Mouse (Mus musculus) liver, embryonic 16.5 days (tissue): Measurements from ENCODE around the gene Gins2. TPM values are rescaled to one million over a fixed set of nuclear protein-coding genes. Genes with fewer than 3 reads are reported as not detected.

Experiments used
- ATAC-seq: fragments of 200-750 bp; cut with Nextera tagmentation; 2 replicates; pipeline ENCODE4 v1.8.0; 2017; ENCODE audit warnings: low read depth, mild to moderate bottlenecking, moderate number of reproducible peaks, moderate library complexity
- H3K27ac ChIP-seq: fragments of 300-500 bp; sonication (generic); 2 replicates; pipeline ENCODE4 v1.5.1; 2014; ENCODE audit warnings: mild to moderate bottlenecking, low read length
- H3K27me3 ChIP-seq: fragments of 300-500 bp; sonication (generic); 2 replicates; pipeline ENCODE4 v1.6.1; 2014; ENCODE audit warnings: low read depth, low read length, mixed read lengths; ENCODE audit not compliant: control insufficient read depth, insufficient read depth
- H3K36me3 ChIP-seq: fragments of 300-500 bp; sonication (generic); 2 replicates; pipeline ENCODE4 v1.6.1; 2014; ENCODE audit warnings: mild to moderate bottlenecking; ENCODE audit not compliant: control insufficient read depth, insufficient read depth
- H3K4me1 ChIP-seq: fragments of 300-500 bp; sonication (generic); 2 replicates; pipeline ENCODE4 v1.6.1; 2014; ENCODE audit warnings: low read depth, low read length, mixed read lengths; ENCODE audit not compliant: control insufficient read depth
- H3K4me2 ChIP-seq: fragments of 300-500 bp; sonication (generic); 2 replicates; pipeline ENCODE4 v1.6.1; 2014; ENCODE audit warnings: low read depth, low read length, mixed read lengths
- H3K4me3 ChIP-seq: fragments of 300-500 bp; sonication (generic); 2 replicates; pipeline ENCODE4 v1.5.1; 2014; ENCODE audit warnings: low read depth, mild to moderate bottlenecking, low read length
- H3K9ac ChIP-seq: fragments of 300-500 bp; sonication (generic); 2 replicates; pipeline ENCODE4 v1.6.1; 2014; ENCODE audit warnings: low read depth, low read length
- H3K9me3 ChIP-seq: fragments of 300-500 bp; sonication (generic); replicated peaks from 2 replicates; pipeline ENCODE4 v1.6.1; 2016; ENCODE audit warnings: low read length; ENCODE audit not compliant: control insufficient read depth
- WGBS: fragments of 180-500 bp; shearing (Covaris S2); extraction: QIAGEN DNeasy Blood & Tissue Kit; methylation state at CpG from one replicate; pipeline ENCODE4 v1.1.7; 2014; ENCODE audit not compliant: insufficient replicate concordance; 5-methylcytosine and 5-hydroxymethylcytosine counted together
- polyA plus RNA-seq: library from polyadenylated mRNA; unstranded; fragments of >200 nt; fragmentation: Nextera tagmentation; extraction: Ambion mirVana; gene quantifications from 2 replicates; pipeline ENCODE4 v1.2.1, GENCODE M21; 2015

Gene Gins2
- polyA plus RNA-seq, 1 experiment from 2014 or later = 40.6 TPM

- no peak for ATAC-seq
- Histone ChIP-seq H3K36me3 (peaks cover 6% of the 10 kb centered on the region; the same call in 1 of the 2 replicates), H3K27ac (peak overlapping the region; percentile 21; the same call in 1 of the 2 replicates), H3K9me3 (no peaks in the 10 kb centered on the region; the same call in 1 of the 2 replicates), H3K4me2 (peak overlapping the region; percentile 98), H3K4me1 (peaks cover 21% of the 10 kb centered on the region), H3K4me3 (peak overlapping the region; percentile 77), H3K9ac (peak overlapping the region; percentile 58), H3K27me3 (no peaks in the 10 kb centered on the region)
- 40% methylated on average over 2 of the region's 2 CpGs for WGBS
Observed at GRCm38 (mm10) chr8:120589921-120590320, 817 bp upstream of the Gins2 start.

GRCm38 (mm10) chr8:120585521-120585920 lies 3.6 kb downstream of the Gins2 start:
- 88% methylated on average over 10 of the region's 10 CpGs for WGBS
- Histone ChIP-seq H3K4me3 (no peak overlapping the region), H3K27me3 (no peaks in the 10 kb centered on the region), H3K4me2 (no peak overlapping the region), H3K27ac (no peak overlapping the region), H3K9ac (no peak overlapping the region), H3K4me1 (peaks cover 21% of the 10 kb centered on the region), H3K36me3 (peaks cover 17% of the 10 kb centered on the region), H3K9me3 (no peaks in the 10 kb centered on the region)
- ATAC-seq = no peak

GRCm38 (mm10) chr8:120581811-120582210 lies 7.3 kb downstream of the Gins2 start:
- H3K9ac ChIP-seq = no peak overlapping the region
- H3K9me3 ChIP-seq = no peaks in the 10 kb centered on the region
- H3K4me3 ChIP-seq = no peak overlapping the region
- H3K4me1 ChIP-seq = no peaks in the 10 kb centered on the region; the same call in 1 of the 2 replicates
- 84% methylated on average over 8 of the region's 8 CpGs for WGBS
- peaks cover 53% of the 10 kb centered on the region for H3K36me3 ChIP-seq
- no peak for ATAC-seq
- H3K27me3 ChIP-seq = no peaks in the 10 kb centered on the region
- H3K4me2 ChIP-seq = no peak overlapping the region
- H3K27ac ChIP-seq = no peak overlapping the region

GRCm38 (mm10) chr8:120581329-120581728 lies 7.8 kb downstream of the Gins2 start:
- WGBS = 88% methylated on average over 12 of the region's 12 CpGs
- Histone ChIP-seq H3K27me3 (no peaks in the 10 kb centered on the region), H3K4me3 (no peak overlapping the region), H3K9me3 (no peaks in the 10 kb centered on the region), H3K4me2 (no peak overlapping the region), H3K27ac (no peak overlapping the region), H3K36me3 (peaks cover 58% of the 10 kb centered on the region), H3K4me1 (no peaks in the 10 kb centered on the region), H3K9ac (no peak overlapping the region)
- no peak for ATAC-seq

GRCm38 (mm10) chr8:120580336-120581000 lies 8.6 kb downstream of the Gins2 start:
- peaks cover 66% of the 10 kb centered on the region for H3K36me3 ChIP-seq
- ATAC-seq = no peak
- H3K4me1 ChIP-seq = peaks cover 4% of the 10 kb centered on the region
- no peak overlapping the region for H3K4me3 ChIP-seq
- no peaks in the 10 kb centered on the region for H3K9me3 ChIP-seq
- no peak overlapping the region for H3K9ac ChIP-seq
- H3K27me3 ChIP-seq = no peaks in the 10 kb centered on the region
- WGBS = 86% methylated on average over 8 of the region's 8 CpGs
- H3K4me2 ChIP-seq = no peak overlapping the region
- no peak overlapping the region for H3K27ac ChIP-seq

GRCm38 (mm10) chr8:120577821-120578220 lies 11.3 kb downstream of the Gins2 start:
- no peak overlapping the region for H3K27ac ChIP-seq
- H3K4me2 ChIP-seq = no peak overlapping the region
- peaks cover 87% of the 10 kb centered on the region for H3K36me3 ChIP-seq
- no peak for ATAC-seq
- 92% methylated on average over 17 of the region's 17 CpGs for WGBS
- H3K27me3 ChIP-seq = no peaks in the 10 kb centered on the region
- no peak overlapping the region for H3K4me3 ChIP-seq
- H3K4me1 ChIP-seq = peaks cover 8% of the 10 kb centered on the region
- no peaks in the 10 kb centered on the region for H3K9me3 ChIP-seq
- no peak overlapping the region for H3K9ac ChIP-seq

GRCm38 (mm10) chr8:120575801-120576200 lies 13.3 kb downstream of the Gins2 start:
- WGBS = 75% methylated on average over 9 of the region's 9 CpGs
- Histone ChIP-seq H3K36me3 (peaks cover 96% of the 10 kb centered on the region), H3K4me2 (no peak overlapping the region), H3K27me3 (no peaks in the 10 kb centered on the region), H3K4me1 (peaks cover 8% of the 10 kb centered on the region), H3K9ac (no peak overlapping the region), H3K9me3 (no peaks in the 10 kb centered on the region), H3K27ac (no peak overlapping the region), H3K4me3 (no peak overlapping the region)
- peak; percentile 17; the same call in 1 of the 2 replicates for ATAC-seq

GRCm38 (mm10) chr8:120574941-120575340 lies 14.2 kb downstream of the Gins2 start:
- 82% methylated on average over 19 of the region's 19 CpGs for WGBS
- no peak overlapping the region for H3K9ac ChIP-seq
- no peaks in the 10 kb centered on the region for H3K27me3 ChIP-seq
- peaks cover 99% of the 10 kb centered on the region for H3K36me3 ChIP-seq
- H3K4me3 ChIP-seq = no peak overlapping the region
- peaks cover 8% of the 10 kb centered on the region for H3K4me1 ChIP-seq
- no peaks in the 10 kb centered on the region for H3K9me3 ChIP-seq
- no peak for ATAC-seq
- H3K27ac ChIP-seq = no peak overlapping the region
- H3K4me2 ChIP-seq = no peak overlapping the region

- Histone ChIP-seq H3K27ac (no peak overlapping the region), H3K4me3 (no peak overlapping the region), H3K36me3 (peaks cover 100% of the 10 kb centered on the region), H3K9ac (no peak overlapping the region), H3K4me1 (peaks cover 8% of the 10 kb centered on the region), H3K4me2 (no peak overlapping the region), H3K27me3 (no peaks in the 10 kb centered on the region), H3K9me3 (no peaks in the 10 kb centered on the region)
- 85% methylated on average over 11 of the region's 11 CpGs for WGBS
- ATAC-seq = no peak
Observed at GRCm38 (mm10) chr8:120573866-120574265, 15.2 kb downstream of the Gins2 start.
